Mouse (Mus musculus) embryo, embryonic 11 days (tissue): ENCODE data around the gene Riiad1.

Source experiments
- DNase-seq: peaks from one replicate; pipeline ENCODE4 v3.0.0-alpha.2; 2015

Riiad1 gene

DNA sequence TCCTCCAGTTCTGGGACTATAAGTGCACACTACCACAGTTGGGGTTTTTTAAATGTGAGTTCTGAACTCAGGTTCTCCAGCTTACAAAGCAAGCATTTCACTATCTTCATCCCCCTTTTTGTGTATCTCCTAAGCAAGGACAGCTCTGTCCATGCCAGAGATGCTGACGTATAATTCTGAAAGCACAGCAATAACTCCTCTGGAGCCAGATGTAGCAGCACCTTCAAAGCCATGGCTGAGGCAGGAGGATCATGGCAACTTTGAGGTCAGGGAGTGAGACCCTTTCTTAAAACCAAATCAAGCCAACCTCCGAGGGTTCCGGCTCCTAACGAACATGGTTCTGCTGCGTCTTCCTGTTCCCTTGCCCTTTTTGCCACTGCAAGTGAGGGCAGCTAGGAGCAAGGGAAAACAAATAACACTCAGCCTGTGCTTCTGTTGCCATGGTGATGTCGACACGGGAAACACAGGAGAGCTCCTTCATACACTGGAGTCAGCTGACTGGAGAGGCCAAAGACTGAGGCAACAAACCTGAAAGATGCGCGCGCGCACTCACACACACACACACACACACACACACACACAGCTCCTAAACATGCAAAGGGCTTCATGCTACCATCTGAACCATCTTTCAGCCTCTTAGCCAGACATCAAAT lies 16.1 kb downstream of the Riiad1 start:
- DNase-seq = peak; percentile 59

DNA sequence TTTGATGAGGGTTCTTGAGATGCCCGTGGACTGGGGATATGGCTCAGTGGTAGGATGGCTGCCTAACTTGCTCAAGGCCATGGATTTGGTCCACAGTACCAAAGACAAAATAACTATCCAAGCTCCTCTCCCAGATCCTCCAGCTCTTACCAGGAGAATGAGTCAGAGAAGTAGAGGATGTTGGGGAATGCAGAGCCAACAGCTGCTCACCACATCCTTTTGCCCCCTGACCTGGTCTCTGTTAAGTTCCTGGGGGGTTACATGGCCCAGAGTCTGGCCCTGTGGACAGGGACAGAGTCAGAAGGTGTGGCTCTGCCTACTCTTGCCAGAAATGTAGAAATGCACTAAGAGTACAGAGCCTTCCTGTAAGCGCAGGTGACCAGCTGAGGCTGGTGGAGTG lies 20.3 kb downstream of the Riiad1 start:
- no peak for DNase-seq

DNA sequence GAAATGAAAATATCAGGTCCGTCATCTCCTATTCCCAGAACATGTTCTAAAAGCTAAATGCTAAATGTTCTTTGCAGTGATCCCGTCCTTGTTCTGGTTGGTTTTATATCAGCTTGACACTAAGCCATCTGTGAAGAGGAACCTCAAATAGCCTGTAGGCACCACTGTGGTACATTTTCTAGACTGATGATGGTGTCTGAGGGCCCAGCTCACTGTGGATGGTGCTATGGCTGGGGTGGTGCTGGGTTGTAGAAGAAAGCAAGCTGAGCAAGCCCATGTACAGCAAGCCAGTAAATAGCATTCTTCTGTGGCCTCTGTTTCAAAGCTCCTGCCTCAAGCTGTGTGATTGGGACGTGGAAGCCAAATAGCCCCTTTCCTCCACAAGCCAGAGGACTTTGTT lies 23.1 kb downstream of the Riiad1 start:
- DNase-seq = no peak

DNA sequence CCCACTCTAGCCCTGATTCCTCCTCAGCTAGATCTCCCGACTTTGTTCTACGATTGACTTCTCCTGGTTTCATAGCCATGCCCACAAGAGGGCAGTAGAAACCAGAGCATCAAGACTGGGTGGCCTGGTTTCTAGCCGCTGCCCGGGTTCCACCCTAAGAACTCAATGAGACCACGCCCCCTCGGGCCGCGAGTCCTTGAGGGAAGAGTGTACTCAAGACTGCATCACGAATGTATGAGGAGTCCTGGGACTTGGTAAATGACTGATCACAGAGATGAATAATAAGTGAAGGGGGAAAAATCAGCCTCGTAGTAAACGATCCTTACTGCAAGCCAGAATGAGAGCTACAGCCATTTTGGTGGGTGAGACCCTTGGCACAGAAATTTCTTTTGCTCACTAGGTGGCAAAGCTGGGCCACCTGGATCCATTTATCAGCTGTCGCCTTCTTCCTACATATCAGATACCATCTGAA lies 23.6 kb downstream of the Riiad1 start:
- peak; percentile 98 for DNase-seq

DNA sequence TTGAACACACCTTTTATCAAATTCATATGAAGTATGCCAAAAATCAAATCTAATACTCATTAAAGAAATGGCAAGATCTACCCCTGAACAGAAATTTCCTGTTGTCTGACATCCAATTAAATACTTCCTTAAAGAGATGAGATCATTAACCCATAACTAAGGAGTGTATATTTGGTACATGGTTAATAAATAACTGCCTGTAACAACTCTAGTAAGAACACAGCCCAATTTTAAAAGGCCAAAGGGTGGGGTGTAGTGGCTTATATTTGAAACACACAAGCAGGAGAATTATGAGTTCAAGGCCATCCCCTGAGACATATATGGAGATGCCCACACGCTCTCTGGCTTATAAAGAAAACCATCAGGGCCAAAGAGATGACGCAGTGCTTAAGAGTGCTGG lies 30.8 kb downstream of the Riiad1 start:
- DNase-seq = no peak

DNA sequence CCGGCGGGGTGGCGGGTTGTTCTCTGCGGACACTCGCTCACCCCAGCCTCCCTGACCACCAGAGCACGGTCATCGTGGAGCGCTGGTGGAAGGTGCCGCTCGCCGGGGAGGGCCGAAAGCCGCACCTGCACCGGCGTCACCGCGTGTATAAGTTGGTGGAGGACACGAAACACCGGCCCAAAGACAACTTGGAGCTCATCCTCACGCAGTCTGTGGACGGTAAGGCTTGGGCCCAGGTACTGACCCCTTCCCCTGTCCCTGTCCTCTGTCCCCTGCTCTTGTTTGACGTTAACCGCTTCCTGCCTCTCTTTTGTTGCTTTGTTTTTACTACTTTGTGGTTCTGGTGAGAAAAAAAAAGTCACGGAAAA lies 36.6 kb downstream of the Riiad1 start, which contains the start of gene Oaz3:
Gene Oaz3 (minus strand): TSS at position 319 of the 368 bp plus-strand sequence.
- DNase-seq = no peak

DNA sequence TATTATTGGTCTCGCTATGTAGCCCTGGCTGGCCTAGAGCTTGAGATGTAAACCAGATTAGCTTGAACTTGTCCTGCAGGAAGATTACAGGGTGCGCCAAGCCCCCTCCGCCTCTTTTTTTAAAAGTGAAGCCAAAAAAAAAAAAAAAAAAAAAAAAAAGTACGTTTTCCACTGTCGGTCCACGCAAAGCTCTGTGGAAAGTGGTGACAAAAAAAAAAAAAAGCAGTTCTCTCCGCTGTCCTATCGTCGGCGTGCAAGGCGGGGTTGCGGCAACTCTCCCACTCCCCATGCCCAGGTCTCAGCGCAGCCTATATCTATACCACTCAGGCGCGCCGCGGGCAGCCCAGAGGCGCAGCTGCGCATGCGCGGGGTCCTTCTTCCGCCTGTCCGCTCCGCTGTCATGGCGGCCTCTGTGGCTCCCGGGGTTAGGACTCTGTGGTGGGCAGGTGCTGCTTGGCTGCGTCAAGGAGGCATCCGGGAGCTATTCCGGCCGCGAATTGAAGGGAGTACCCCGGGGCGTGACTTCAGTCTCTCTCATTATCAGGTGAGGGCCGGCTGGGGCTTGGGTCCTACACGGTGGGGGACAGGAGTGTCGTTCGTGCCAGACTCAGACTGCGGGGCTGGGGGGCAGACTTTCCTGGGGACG lies 37.1 kb downstream of the Riiad1 start, which contains the start of gene Mrpl9:
Gene Mrpl9 (plus strand): TSS at position 368 of the 646 bp plus-strand sequence.
- peak; percentile 96 for DNase-seq

DNA sequence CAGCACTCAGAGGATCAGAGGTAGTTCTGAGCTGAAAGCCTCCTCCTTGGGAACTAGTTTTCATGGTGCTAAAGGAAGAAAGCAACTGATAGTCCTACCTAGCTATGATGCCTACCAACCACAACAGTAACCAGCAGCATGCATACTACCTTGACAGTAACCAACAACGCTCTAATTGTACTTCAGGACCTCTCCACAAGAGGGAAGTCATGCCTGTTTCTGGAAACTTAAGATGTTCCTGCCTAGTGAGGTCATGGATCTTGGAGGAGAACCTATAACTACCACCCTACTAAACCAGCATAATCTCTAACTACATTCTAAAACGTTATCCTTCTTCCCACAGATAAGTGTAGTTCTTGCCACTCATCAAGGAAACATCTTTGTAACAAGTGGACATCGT lies 39.0 kb downstream of the Riiad1 start:
- DNase-seq = no peak

DNA sequence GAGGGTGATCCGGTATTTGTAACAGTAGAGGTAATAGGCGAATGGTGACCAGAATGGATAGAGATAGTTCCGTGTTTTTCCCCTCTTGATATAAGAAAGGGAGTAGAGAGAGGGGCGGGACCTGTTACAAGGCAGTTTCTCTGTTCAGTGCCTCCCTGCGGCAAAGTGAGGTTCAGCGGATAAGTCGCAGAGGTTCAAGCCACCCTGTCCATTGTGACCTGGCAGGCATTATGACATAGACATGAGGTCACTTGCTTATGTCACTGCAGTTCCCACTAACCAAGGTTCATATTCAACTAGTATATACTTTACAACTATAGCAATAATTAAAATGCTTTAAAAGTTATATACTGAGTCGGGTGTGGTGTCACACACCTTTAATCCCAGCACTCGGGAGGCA lies 43.7 kb downstream of the Riiad1 start:
- DNase-seq = no peak

DNA sequence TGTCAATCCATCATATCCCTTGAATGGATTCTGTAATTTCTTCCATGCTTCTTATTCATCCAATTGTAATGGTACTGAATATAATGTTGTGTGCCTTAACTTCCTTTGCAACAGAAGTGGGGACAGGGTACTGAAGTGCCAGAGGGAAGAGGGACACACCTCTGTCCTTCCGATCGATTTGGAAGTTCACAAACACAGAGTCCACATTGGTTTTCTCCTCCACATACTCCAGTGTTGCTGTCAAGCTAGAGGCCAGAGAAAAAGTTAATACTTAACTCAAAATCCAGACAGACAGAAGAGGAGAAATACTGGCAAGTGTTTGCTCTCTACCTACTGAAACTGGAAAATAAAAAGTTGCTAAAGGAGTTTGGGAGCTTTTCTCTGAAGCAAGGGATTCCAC lies 45.8 kb downstream of the Riiad1 start:
- DNase-seq = no peak

DNA sequence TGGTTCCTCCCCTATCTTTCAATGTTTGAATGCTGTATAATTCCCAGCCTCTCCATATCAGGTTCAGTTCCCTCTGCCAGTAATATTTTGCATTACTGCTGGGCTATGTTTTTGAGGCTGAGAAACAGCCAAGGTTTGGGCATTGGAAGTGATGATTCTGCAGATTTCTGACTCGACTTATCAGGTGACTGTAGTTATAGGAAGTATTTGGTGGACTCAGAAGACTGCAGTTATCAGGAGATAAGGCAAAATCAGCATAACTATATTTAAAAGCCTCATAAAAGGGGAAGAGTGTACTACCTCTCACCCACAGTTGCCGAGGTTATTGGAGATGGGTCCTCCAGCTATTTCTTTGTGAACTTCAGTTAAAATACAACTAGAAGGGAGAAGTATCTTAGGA lies 49.2 kb downstream of the Riiad1 start:
- no peak for DNase-seq
